In genomic region chr5:120325386-120325910, GRCm38 (mm10) we compare ENCODE assay signal across 21 mouse cellular contexts.
DNase-seq lines count a peak whose midpoint lies in the region; ATAC-seq and TF ChIP-seq lines count a peak whose summit lies in the region.
"Had no signal": no experiment of that assay in that cellular context is flagged by ENCODE, and none has a peak within 500 bp of the region (broad histone marks: within the 10 kb centered on the region; RNA-seq: fewer than 3 reads in every experiment).

No protein-coding gene starts in this region.

- no peak for ATAC-seq in forebrain, embryonic 15.5 days (replicated peaks)
- ATAC-seq in heart, embryonic 14.5 days (ENCODE audit: insufficient number of reproducible peaks, insufficient read depth, low FRiP score, low read depth) = no peak
- no peak for ATAC-seq in midbrain, embryonic 11.5 days (ENCODE audit: low FRiP score)
- ATAC-seq in midbrain, postnatal 0 days (ENCODE audit: low FRiP score) = no peak
- no peak for ATAC-seq in neural tube, embryonic 15.5 days (ENCODE audit: low FRiP score)
- ATAC-seq: forebrain, embryonic 16.5 days; intestine, embryonic 15.5 days; liver, postnatal 0 days; midbrain, embryonic 16.5 days; Patski had no signal

- H3K27ac ChIP-seq in forebrain, embryonic 10.5 days = 0 out of 2 replicates have a peak overlapping the region, but pooled peaks have one; percentile 25
- H3K27ac ChIP-seq in forebrain, embryonic 15.5 days (replicated peaks) = no peak overlapping the region
- no peak overlapping the region for H3K27ac ChIP-seq in heart, embryonic 14.5 days (replicated peaks in 1 of 2; ENCODE audit: control insufficient read depth in 1 of 2, insufficient read depth in 1 of 2, low read depth in 2 of 2, low read length in 2 of 2)
- no peak overlapping the region for H3K27ac ChIP-seq in heart, adult 2 months
- no peak overlapping the region for H3K27ac ChIP-seq in midbrain, embryonic 11.5 days (ENCODE audit: low read depth, low read length)
- H3K27ac ChIP-seq in midbrain, postnatal 0 days (ENCODE audit: low read depth, low read length) = no peak overlapping the region
- no peak overlapping the region for H3K27ac ChIP-seq in neural tube, embryonic 15.5 days (replicated peaks)
- H3K27ac ChIP-seq: embryonic facial prominence, embryonic 12.5 days; intestine, embryonic 15.5 days; limb, embryonic 10.5 days had no signal

- TF ChIP-seq POLR2A in heart, adult 2 months (IDR thresholded peaks at IDR 0.05; ENCODE audit: insufficient read depth, low read depth, low read length) = no peak

- peaks cover 78% of the 10 kb centered on the region for H3K27me3 ChIP-seq in forebrain, embryonic 10.5 days (ENCODE audit: poor library complexity, severe bottlenecking)
- no peaks in the 10 kb centered on the region for H3K27me3 ChIP-seq in forebrain, embryonic 15.5 days
- H3K27me3 ChIP-seq in heart, embryonic 14.5 days (ENCODE audit: control insufficient read depth, insufficient read depth, low read length) = peaks cover 45% of the 10 kb centered on the region
- H3K27me3 ChIP-seq in heart, adult 2 months (ENCODE audit: control insufficient read depth, insufficient read depth, low read length) = peaks cover 4% of the 10 kb centered on the region; the same call in 1 of the 2 replicates
- H3K27me3 ChIP-seq in midbrain, embryonic 11.5 days (ENCODE audit: control insufficient read depth, insufficient read depth, low read length) = peaks cover 67% of the 10 kb centered on the region
- H3K27me3 ChIP-seq in midbrain, postnatal 0 days (ENCODE audit: insufficient read depth, low read length) = no peaks in the 10 kb centered on the region
- 0 out of 2 replicates have a peak, but pooled peaks cover 7% of the 10 kb centered on the region for H3K27me3 ChIP-seq in neural tube, embryonic 15.5 days (replicated peaks)

- TF ChIP-seq EP300 in heart, adult 2 months (IDR thresholded peaks at IDR 0.05; ENCODE audit: insufficient read depth, low read depth, low read length) = no peak

- TF ChIP-seq CTCF in heart, adult 2 months (IDR thresholded peaks at IDR 0.05) = no peak
- TF ChIP-seq CTCF in midbrain, postnatal 0 days (IDR thresholded peaks at IDR 0.05) = no peak

- H3K9me3 ChIP-seq in forebrain, embryonic 10.5 days = no peaks in the 10 kb centered on the region
- no peaks in the 10 kb centered on the region for H3K9me3 ChIP-seq in forebrain, embryonic 15.5 days
- H3K9me3 ChIP-seq in heart, embryonic 14.5 days (ENCODE audit: control insufficient read depth, low read length) = no peaks in the 10 kb centered on the region
- no peaks in the 10 kb centered on the region for H3K9me3 ChIP-seq in midbrain, embryonic 11.5 days (ENCODE audit: control insufficient read depth, low read length)
- no peaks in the 10 kb centered on the region for H3K9me3 ChIP-seq in midbrain, postnatal 0 days (ENCODE audit: low read length)
- H3K9me3 ChIP-seq in neural tube, embryonic 15.5 days (replicated peaks) = no peaks in the 10 kb centered on the region
- H3K9me3 ChIP-seq: embryonic facial prominence, embryonic 12.5 days; intestine, embryonic 15.5 days; limb, embryonic 10.5 days had no signal

- H3K79me2 ChIP-seq in heart, adult 2 months (replicated peaks; ENCODE audit: control insufficient read depth, insufficient read depth, low read length) = no peaks in the 10 kb centered on the region

- intact Hi-C loops in heart, adult 2 months (cut with DNase I) = no loop called here

- H3K4me3 ChIP-seq in forebrain, embryonic 10.5 days = no peak overlapping the region
- no peak overlapping the region for H3K4me3 ChIP-seq in forebrain, embryonic 15.5 days
- no peak overlapping the region for H3K4me3 ChIP-seq in heart, embryonic 14.5 days (ENCODE audit: control insufficient read depth in 1 of 2, insufficient read depth in 1 of 2, low read depth in 1 of 2, low read length in 2 of 2)
- H3K4me3 ChIP-seq in heart, adult 2 months = no peak overlapping the region
- H3K4me3 ChIP-seq in midbrain, embryonic 11.5 days (ENCODE audit: low read depth, low read length) = no peak overlapping the region
- no peak overlapping the region for H3K4me3 ChIP-seq in midbrain, postnatal 0 days (ENCODE audit: low read depth, low read length)
- no peak overlapping the region for H3K4me3 ChIP-seq in neural tube, embryonic 15.5 days (replicated peaks)
- H3K4me3 ChIP-seq: embryonic facial prominence, embryonic 12.5 days; erythroblast, embryonic 14.5 days; intestine, embryonic 15.5 days; limb, embryonic 10.5 days had no signal

- no peaks in the 10 kb centered on the region for H3K36me3 ChIP-seq in forebrain, embryonic 10.5 days (replicated peaks)
- no peaks in the 10 kb centered on the region for H3K36me3 ChIP-seq in forebrain, embryonic 15.5 days
- H3K36me3 ChIP-seq in heart, embryonic 14.5 days (ENCODE audit: control insufficient read depth, insufficient read depth, low read length) = no peaks in the 10 kb centered on the region
- H3K36me3 ChIP-seq in heart, adult 2 months (ENCODE audit: control insufficient read depth, insufficient read depth, low read length) = no peaks in the 10 kb centered on the region
- H3K36me3 ChIP-seq in midbrain, embryonic 11.5 days (ENCODE audit: control insufficient read depth, insufficient read depth, low read length) = no peaks in the 10 kb centered on the region
- no peaks in the 10 kb centered on the region for H3K36me3 ChIP-seq in midbrain, postnatal 0 days (ENCODE audit: insufficient read depth, low read length)
- H3K36me3 ChIP-seq in neural tube, embryonic 15.5 days = no peaks in the 10 kb centered on the region
- H3K36me3 ChIP-seq: embryonic facial prominence, embryonic 12.5 days; intestine, embryonic 15.5 days; limb, embryonic 10.5 days had no signal

- H3K4me1 ChIP-seq in forebrain, embryonic 10.5 days = peaks cover 57% of the 10 kb centered on the region
- peaks cover 16% of the 10 kb centered on the region for H3K4me1 ChIP-seq in forebrain, embryonic 15.5 days
- 0 out of 4 replicates have a peak, but pooled peaks cover 0 to 4% of the 10 kb centered on the region in 2 experiments for H3K4me1 ChIP-seq in heart, embryonic 14.5 days (ENCODE audit: control insufficient read depth in 2 of 2, insufficient read depth in 2 of 2, low read length in 2 of 2)
- H3K4me1 ChIP-seq in heart, adult 2 months (ENCODE audit: control insufficient read depth, insufficient read depth, low read length) = no peaks in the 10 kb centered on the region
- peaks cover 20% of the 10 kb centered on the region for H3K4me1 ChIP-seq in midbrain, embryonic 11.5 days (ENCODE audit: control insufficient read depth, insufficient read depth, low read length)
- peaks cover 8% of the 10 kb centered on the region; the same call in 1 of the 2 replicates for H3K4me1 ChIP-seq in midbrain, postnatal 0 days (ENCODE audit: insufficient read depth, low read length)
- peaks cover 21% of the 10 kb centered on the region for H3K4me1 ChIP-seq in neural tube, embryonic 15.5 days
- H3K4me1 ChIP-seq: intestine, embryonic 15.5 days had no signal

- H3K9ac ChIP-seq in forebrain, embryonic 15.5 days (replicated peaks) = no peak overlapping the region
- H3K9ac ChIP-seq in heart, embryonic 14.5 days (ENCODE audit: low read length) = no peak overlapping the region
- H3K9ac ChIP-seq in heart, adult 2 months (ENCODE audit: low read depth, low read length) = no peak overlapping the region
- H3K9ac ChIP-seq in midbrain, embryonic 11.5 days (ENCODE audit: low read length) = no peak overlapping the region
- no peak overlapping the region for H3K9ac ChIP-seq in midbrain, postnatal 0 days (replicated peaks; ENCODE audit: low read length, poor library complexity, severe bottlenecking)
- H3K9ac ChIP-seq in neural tube, embryonic 15.5 days (replicated peaks) = no peak overlapping the region
- H3K9ac ChIP-seq: embryonic facial prominence, embryonic 12.5 days; intestine, embryonic 15.5 days; liver, postnatal 0 days had no signal

- DNase-seq in forebrain, embryonic 10.5 days (ENCODE audit: extremely low spot score, low spot score) = no peak
- no peak for DNase-seq in heart, adult 2 months
- peak; percentile 67 for DNase-seq in midbrain, embryonic 11.5 days (ENCODE audit: low spot score, missing footprints)
- DNase-seq in midbrain, postnatal 0 days (ENCODE audit: low spot score) = no peak
- no peak for DNase-seq in layer of hippocampus, postnatal 14 days (ENCODE audit: low spot score in 2 of 2)
- DNase-seq: adrenal gland, postnatal 10 days; cerebellum, adult 9-11 months; kidney, adult 9 months; kidney, postnatal 25 days; liver, postnatal 0 days; right cerebral cortex, postnatal 4 days had no signal

- WGBS in forebrain, embryonic 10.5 days = 76% methylated on average over 16 of the region's 16 CpGs
- 63% methylated on average over 16 of the region's 16 CpGs for WGBS in forebrain, embryonic 15.5 days
- 22% methylated on average over 16 of the region's 16 CpGs for WGBS in heart, embryonic 14.5 days
- 39% methylated on average over 16 of the region's 16 CpGs for WGBS in heart, adult 2 months
- 74% methylated on average over 16 of the region's 16 CpGs for WGBS in midbrain, embryonic 11.5 days
- WGBS in midbrain, postnatal 0 days = 64% methylated on average over 16 of the region's 16 CpGs
- 45% methylated on average over 16 of the region's 16 CpGs for WGBS in neural tube, embryonic 15.5 days

- no peak overlapping the region for H3K4me2 ChIP-seq in forebrain, embryonic 15.5 days (replicated peaks)
- peak overlapping the region; percentile 29; the same call in 1 of the 2 replicates for H3K4me2 ChIP-seq in heart, embryonic 14.5 days (ENCODE audit: low read length)
- no peak overlapping the region for H3K4me2 ChIP-seq in midbrain, embryonic 11.5 days
- H3K4me2 ChIP-seq in midbrain, postnatal 0 days (ENCODE audit: low read depth, low read length, poor library complexity, severe bottlenecking) = no peak overlapping the region
- peak overlapping the region; percentile 11 for H3K4me2 ChIP-seq in neural tube, embryonic 15.5 days
- H3K4me2 ChIP-seq: embryonic facial prominence, embryonic 12.5 days; intestine, embryonic 15.5 days had no signal

Comparison
In these comparisons a context has a peak if more than half of its experiments do, and no peak if none do; other contexts are left out.
1. H3K4me2 ChIP-seq: peak in heart, embryonic 14.5 days (single experiment) and neural tube, embryonic 15.5 days (single experiment); none in forebrain, embryonic 15.5 days (single experiment), midbrain, embryonic 11.5 days (single experiment) and midbrain, postnatal 0 days (single experiment).